Mouse (Mus musculus) kidney, embryonic 14.5 days (tissue): ENCODE data around the gene Rbms3. TPM values are rescaled to one million over a fixed set of nuclear protein-coding genes. Genes with fewer than 3 reads are reported as not detected.

Experiments used
- ATAC-seq: fragments of 200-750 bp; cut with Nextera tagmentation; 2 replicates; pipeline ENCODE4 v1.8.0; 2017; ENCODE audit warnings: moderate number of reproducible peaks, mild to moderate bottlenecking, moderate TSS enrichment, moderate library complexity; ENCODE audit not compliant: low FRiP score, low TSS enrichment
- H3K27ac ChIP-seq: fragments of 300-500 bp; sonication (generic); 2 replicates; pipeline ENCODE4 v1.5.1; 2014; ENCODE audit warnings: low read depth, mild to moderate bottlenecking, low read length, moderate library complexity, mixed read lengths
- H3K27me3 ChIP-seq: fragments of 300-500 bp; sonication (generic); 2 replicates; pipeline ENCODE4 v1.6.1; 2014; ENCODE audit warnings: mild to moderate bottlenecking, low read length; ENCODE audit not compliant: control insufficient read depth, insufficient read depth
- H3K36me3 ChIP-seq: fragments of 300-500 bp; sonication (generic); 2 replicates; pipeline ENCODE4 v1.6.1; 2014; ENCODE audit warnings: low read length, mixed read lengths; ENCODE audit not compliant: control insufficient read depth, insufficient read depth
- H3K4me1 ChIP-seq: fragments of 300-500 bp; sonication (generic); 2 replicates; pipeline ENCODE4 v1.6.1; 2014; ENCODE audit warnings: low read length, mixed read lengths; ENCODE audit not compliant: control insufficient read depth, insufficient read depth
- H3K4me2 ChIP-seq: fragments of 300-500 bp; sonication (generic); replicated peaks from 2 replicates; pipeline ENCODE4 v1.6.1; 2014; ENCODE audit warnings: low read depth, mild to moderate bottlenecking, low read length
- H3K4me3 ChIP-seq: fragments of 300-500 bp; sonication (generic); 2 replicates; pipeline ENCODE4 v1.5.1; 2014; ENCODE audit warnings: mild to moderate bottlenecking, low read length
- H3K9ac ChIP-seq: fragments of 300-500 bp; sonication (generic); 2 replicates; pipeline ENCODE4 v1.6.1; 2014; ENCODE audit warnings: low read depth, mild to moderate bottlenecking, low read length, moderate library complexity
- H3K9me3 ChIP-seq: fragments of 300-500 bp; sonication (generic); 2 replicates; pipeline ENCODE4 v1.6.1; 2016; ENCODE audit warnings: low read length; ENCODE audit not compliant: control insufficient read depth
- WGBS: fragments of 180-500 bp; shearing (Covaris S2); extraction: QIAGEN DNeasy Blood & Tissue Kit; methylation state at CpG from one replicate; pipeline ENCODE4 v1.1.7; 2014; 5-methylcytosine and 5-hydroxymethylcytosine counted together
- polyA plus RNA-seq: library from polyadenylated mRNA; unstranded; fragments of >200 nt; fragmentation: Nextera tagmentation; extraction: Ambion mirVana; gene quantifications from 2 replicates; pipeline ENCODE4 v1.2.1, GENCODE M21; 2014

Gene Rbms3
- polyA plus RNA-seq, 1 experiment from 2014 or later, result 73.4 TPM

DNA sequence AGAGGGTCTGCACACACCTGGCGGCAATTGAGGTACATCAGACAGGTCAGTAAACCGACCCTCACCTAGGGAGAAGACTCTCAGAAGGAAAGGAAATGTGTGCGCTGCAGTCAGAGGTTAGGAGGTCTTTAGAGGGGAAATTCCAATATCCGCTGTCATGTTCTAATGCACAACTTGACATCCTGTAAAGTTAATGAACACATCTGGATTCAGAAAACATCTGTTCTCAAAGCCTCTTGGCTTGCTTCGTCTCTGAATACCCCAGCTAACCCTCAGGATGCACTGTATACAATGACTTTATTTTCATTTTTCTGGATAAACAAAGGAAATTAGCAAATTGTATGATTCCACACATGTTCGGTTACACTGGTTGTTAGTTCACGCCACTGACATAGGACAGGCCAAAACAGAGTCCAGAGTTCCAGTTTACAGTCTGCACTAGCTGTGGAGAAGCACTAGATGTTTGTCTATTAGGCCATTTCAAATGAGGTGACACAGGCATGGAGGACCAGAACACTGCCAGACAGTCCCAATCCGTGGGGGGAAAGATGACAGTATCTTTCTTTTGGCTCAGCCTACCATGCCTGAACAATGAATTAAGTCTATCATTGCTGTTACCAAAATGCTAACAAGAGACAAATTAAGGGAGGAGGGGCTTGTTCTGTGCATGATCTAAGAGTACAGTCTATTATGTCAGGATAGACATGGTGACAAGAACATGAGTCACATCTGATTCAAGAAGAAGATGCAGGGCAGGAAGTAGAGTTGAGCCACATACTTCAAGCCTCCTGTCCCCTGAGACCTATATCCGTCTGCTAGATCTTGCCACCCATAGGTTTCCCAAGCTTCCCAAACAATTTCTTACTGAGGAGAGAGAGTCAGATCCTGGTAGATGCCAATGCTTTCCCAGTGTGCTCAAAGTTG, 538.2 kb downstream of the Rbms3 start:
- ATAC-seq, result no peak
- H3K27ac ChIP-seq, result no peak overlapping the region
- 67% methylated on average over 9 of the region's 9 CpGs for WGBS
- no peak overlapping the region for H3K9ac ChIP-seq
- no peak overlapping the region for H3K4me3 ChIP-seq
- H3K4me2 ChIP-seq, result no peak overlapping the region
- no peaks in the 10 kb centered on the region for H3K9me3 ChIP-seq
- no peaks in the 10 kb centered on the region for H3K27me3 ChIP-seq
- peaks cover 4% of the 10 kb centered on the region; the same call in 1 of the 2 replicates for H3K4me1 ChIP-seq
- no peaks in the 10 kb centered on the region for H3K36me3 ChIP-seq

DNA sequence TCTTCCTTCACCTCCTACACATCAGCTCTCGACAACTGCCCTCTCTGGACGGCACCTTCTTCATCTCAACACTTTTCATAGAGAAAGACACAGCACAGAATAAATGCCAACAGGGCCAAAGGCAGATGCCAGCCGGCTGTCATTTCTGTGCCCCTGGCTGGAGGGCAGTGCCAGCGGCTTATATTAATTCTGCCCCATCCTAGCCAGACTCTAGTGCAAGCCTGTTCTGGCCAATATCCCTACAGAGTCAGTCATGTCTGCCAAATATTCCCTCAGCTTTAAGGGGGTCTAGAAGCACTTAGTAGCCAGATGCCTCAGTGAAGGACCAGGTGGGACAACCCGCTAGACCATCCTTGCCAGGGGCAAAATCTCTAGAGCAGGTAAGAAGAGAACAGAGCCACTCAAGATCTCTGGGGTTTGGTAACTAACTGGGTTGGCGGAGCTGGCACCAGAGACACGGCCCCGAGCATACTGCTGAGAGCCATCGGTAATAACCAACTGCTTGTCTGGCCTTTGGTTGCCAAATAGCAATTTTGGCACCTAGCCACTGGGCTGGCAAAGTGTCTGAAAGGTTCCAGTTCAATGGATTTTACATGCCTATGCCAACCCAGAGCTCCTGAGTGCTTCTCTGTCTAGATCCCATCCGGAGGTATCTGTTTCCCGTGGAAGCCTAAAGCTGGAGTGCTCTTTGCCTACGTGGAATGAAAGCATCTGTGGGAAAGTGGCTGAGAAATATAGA, 540.1 kb downstream of the Rbms3 start:
- no peak overlapping the region for H3K4me3 ChIP-seq
- H3K4me1 ChIP-seq, result peaks cover 4% of the 10 kb centered on the region; the same call in 1 of the 2 replicates
- no peaks in the 10 kb centered on the region for H3K9me3 ChIP-seq
- 94% methylated on average over 12 of the region's 12 CpGs for WGBS
- no peaks in the 10 kb centered on the region for H3K27me3 ChIP-seq
- ATAC-seq, result no peak
- H3K4me2 ChIP-seq, result no peak overlapping the region
- no peak overlapping the region for H3K9ac ChIP-seq
- no peaks in the 10 kb centered on the region for H3K36me3 ChIP-seq
- H3K27ac ChIP-seq, result no peak overlapping the region

DNA sequence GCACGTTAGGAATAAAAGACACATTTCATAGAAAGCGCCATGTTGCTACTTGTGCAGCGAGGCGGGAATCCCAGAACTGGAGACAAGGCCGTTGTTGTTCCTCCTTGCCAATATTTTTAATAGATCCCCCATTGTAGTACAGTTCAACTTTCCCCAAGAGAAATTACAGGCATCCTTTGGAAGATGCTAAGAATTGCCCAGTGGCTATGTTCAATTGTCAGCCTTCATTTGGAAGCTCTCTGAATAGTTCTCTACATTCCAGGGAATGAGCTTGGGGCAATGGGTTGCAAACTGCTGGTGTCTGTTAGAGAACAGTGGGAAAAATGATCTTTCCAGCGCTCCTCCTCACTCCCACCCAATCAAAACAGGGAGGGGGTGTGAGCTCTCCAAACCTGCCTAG, 541.4 kb downstream of the Rbms3 start:
- ATAC-seq, result no peak
- Histone ChIP-seq H3K27me3 (no peaks in the 10 kb centered on the region), H3K4me1 (peaks cover 4% of the 10 kb centered on the region; the same call in 1 of the 2 replicates), H3K9ac (no peak overlapping the region), H3K36me3 (no peaks in the 10 kb centered on the region), H3K27ac (no peak overlapping the region), H3K4me3 (no peak overlapping the region), H3K9me3 (no peaks in the 10 kb centered on the region), H3K4me2 (no peak overlapping the region)
- WGBS, result 78% methylated on average over 6 of the region's 6 CpGs

DNA sequence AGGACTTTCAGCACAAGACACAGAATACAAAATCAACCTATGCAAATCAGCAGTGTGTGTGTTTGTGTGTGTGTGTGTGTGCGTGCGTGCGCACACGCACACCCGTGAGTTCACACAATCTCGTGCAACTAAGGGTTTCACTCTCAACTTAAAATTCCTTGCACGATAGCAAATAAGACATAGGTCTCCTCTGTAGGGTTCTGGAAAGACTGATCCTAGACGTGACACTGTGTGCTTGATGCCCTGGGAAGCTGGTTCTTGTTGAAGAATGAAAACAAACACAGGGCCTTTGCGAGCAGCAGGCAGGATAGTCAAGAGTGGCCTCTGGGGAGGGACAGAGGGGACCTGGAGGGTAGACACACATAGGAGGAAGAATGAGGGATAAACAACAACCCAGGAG, 544.0 kb downstream of the Rbms3 start:
- ATAC-seq, result no peak
- 92% methylated on average over 9 of the region's 9 CpGs for WGBS
- H3K9me3 ChIP-seq, result no peaks in the 10 kb centered on the region
- H3K36me3 ChIP-seq, result no peaks in the 10 kb centered on the region
- 0 out of 2 replicates have a peak, but pooled peaks cover 4% of the 10 kb centered on the region for H3K4me1 ChIP-seq
- no peak overlapping the region for H3K4me3 ChIP-seq
- H3K9ac ChIP-seq, result no peak overlapping the region
- no peak overlapping the region for H3K27ac ChIP-seq
- no peaks in the 10 kb centered on the region for H3K27me3 ChIP-seq
- no peak overlapping the region for H3K4me2 ChIP-seq

DNA sequence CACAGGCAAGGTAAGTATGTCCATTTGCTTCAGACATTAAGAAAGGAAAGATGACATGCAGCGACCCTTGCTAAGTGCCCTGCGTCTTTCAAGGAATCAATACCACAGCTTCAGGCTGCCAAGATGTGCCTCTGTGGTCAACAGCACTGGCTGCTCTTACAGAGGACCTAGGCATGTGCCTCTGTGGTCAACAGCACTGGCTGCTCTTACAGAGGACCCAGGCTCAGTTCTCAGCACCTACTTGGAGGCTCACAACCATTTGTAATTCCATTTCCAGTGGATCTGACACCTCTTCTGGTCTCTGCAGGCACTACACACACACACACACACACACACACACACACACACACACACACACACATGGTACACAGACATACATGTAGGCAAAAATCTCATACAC, 545.2 kb downstream of the Rbms3 start:
- WGBS, result 95% methylated on average over 2 of the region's 2 CpGs
- Histone ChIP-seq H3K4me1 (0 out of 2 replicates have a peak, but pooled peaks cover 4% of the 10 kb centered on the region), H3K27ac (no peak overlapping the region), H3K36me3 (no peaks in the 10 kb centered on the region), H3K9me3 (no peaks in the 10 kb centered on the region), H3K27me3 (no peaks in the 10 kb centered on the region), H3K4me3 (no peak overlapping the region), H3K9ac (no peak overlapping the region), H3K4me2 (no peak overlapping the region)
- ATAC-seq, result no peak

DNA sequence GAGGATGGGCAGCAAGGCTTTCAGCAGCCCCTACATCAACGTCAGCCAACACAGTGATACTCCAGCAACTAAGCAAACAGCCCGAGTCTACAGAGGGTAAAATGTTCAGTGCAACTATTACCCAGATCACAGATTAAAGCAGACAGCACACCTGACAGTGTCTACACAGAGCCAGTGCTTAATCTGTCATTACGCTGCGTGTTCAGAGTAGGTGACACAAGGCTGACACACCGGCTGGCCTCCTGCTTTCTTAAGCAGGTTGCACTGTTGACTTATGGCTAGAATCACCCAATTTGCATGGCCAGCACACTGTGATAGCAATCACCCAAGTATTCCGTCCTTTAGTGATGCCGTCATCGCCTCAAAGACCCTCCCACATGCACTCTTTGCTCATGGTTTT, 550.2 kb downstream of the Rbms3 start:
- no peak overlapping the region for H3K9ac ChIP-seq
- H3K27me3 ChIP-seq, result no peaks in the 10 kb centered on the region
- H3K9me3 ChIP-seq, result no peaks in the 10 kb centered on the region
- H3K4me2 ChIP-seq, result no peak overlapping the region
- H3K4me3 ChIP-seq, result no peak overlapping the region
- H3K36me3 ChIP-seq, result no peaks in the 10 kb centered on the region
- WGBS, result 76% methylated on average over 8 of the region's 8 CpGs
- 0 out of 2 replicates have a peak, but pooled peaks cover 7% of the 10 kb centered on the region for H3K4me1 ChIP-seq
- no peak for ATAC-seq
- H3K27ac ChIP-seq, result no peak overlapping the region

DNA sequence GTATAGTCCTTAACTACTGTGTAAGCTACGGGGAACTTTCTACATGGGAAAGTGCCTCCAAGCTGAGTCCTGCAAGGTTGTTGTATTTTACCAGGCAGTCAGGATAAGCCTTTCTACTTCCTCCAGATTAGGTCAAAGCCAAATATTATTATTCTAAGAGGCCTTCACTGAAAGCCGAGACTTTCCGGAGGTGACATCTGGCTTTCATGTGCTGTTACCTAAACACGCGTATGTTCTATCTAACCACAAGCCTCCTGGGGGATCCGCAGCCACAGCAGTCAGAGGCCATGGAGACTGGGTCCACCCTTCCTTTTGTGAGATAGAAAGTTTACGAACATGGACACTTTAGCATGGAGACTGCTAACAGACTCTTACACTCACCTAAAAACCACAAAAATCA, 552.2 kb downstream of the Rbms3 start:
- Histone ChIP-seq H3K27me3 (no peaks in the 10 kb centered on the region), H3K4me3 (no peak overlapping the region), H3K27ac (no peak overlapping the region), H3K4me2 (no peak overlapping the region), H3K36me3 (no peaks in the 10 kb centered on the region), H3K9ac (no peak overlapping the region), H3K4me1 (peaks cover 16% of the 10 kb centered on the region; the same call in 1 of the 2 replicates), H3K9me3 (no peaks in the 10 kb centered on the region)
- ATAC-seq, result no peak
- WGBS, result 42% methylated on average over 7 of the region's 7 CpGs

DNA sequence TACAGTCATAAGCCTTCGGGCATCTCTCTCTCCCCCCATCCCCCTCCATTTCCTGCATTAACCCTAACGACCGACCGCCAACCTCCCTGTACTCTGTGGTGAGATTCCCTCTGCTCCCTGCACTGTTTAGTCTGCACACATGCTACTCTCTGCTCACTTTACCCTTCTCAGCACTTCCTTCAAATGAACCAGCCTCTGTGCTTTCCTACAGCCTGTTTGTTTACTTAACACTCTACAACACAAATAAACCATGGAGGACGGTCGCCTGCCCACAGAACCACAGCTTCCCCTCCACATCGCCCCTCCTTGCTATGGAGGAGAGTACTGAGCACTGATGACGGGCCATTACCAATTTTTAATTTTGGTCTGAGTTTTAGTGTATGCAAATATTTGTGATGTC, 552.9 kb downstream of the Rbms3 start:
- WGBS, result 50% methylated on average over 8 of the region's 8 CpGs
- Histone ChIP-seq H3K9me3 (no peaks in the 10 kb centered on the region), H3K4me3 (no peak overlapping the region), H3K27me3 (no peaks in the 10 kb centered on the region), H3K4me2 (no peak overlapping the region), H3K9ac (no peak overlapping the region), H3K36me3 (no peaks in the 10 kb centered on the region), H3K27ac (no peak overlapping the region), H3K4me1 (peaks cover 16% of the 10 kb centered on the region; the same call in 1 of the 2 replicates)
- ATAC-seq, result no peak
